Mouse (Mus musculus) ES-Bruce4 (cell line): Measurements from ENCODE around the gene Npas1.

Experiments
- CTCF ChIP-seq: IDR thresholded peaks from one replicate; pipeline ENCODE4 v1.8.1; 2011; ENCODE audit warnings: low read depth, low read length
- EP300 ChIP-seq: IDR thresholded peaks from 2 replicates; pipeline ENCODE4 v1.6.1; 2011; ENCODE audit warnings: low read depth, low read length; ENCODE audit not compliant: insufficient read depth
- POLR2A ChIP-seq: IDR thresholded peaks from one replicate; pipeline ENCODE4 v1.8.1; 2011; ENCODE audit warnings: low read length; ENCODE audit not compliant: insufficient read depth

- TF ChIP-seq POLR2A (no peak), CTCF (no peak), EP300 (no peak)
Observed at GRCm38 (mm10) chr7:16415426-16415825, 62.1 kb downstream of the Npas1 start.
